Mouse (Mus musculus): ENCODE measurements around the gene Ifna5.

- TF ChIP-seq EP300 (IDR thresholded peaks at IDR 0.05; ENCODE audit: insufficient read depth, low read depth, low read length) (no peak), CTCF (IDR thresholded peaks at IDR 0.05) (peak; percentile 72)
Measured at GRCm38 (mm10) chr4:88838828-88839227, 3.5 kb downstream of the Ifna5 start.

Data from heart, adult 2 months (tissue).